Mouse (Mus musculus): ENCODE measurements around the gene Tmem108. TPM values are rescaled to one million over a fixed set of nuclear protein-coding genes. Genes with fewer than 3 reads are reported as not detected.

Gene Tmem108
- polyA plus RNA-seq, 2 experiments from 2014 or later: 1.0 to 3.2 TPM

GRCm38 (mm10) chr9:103580621-103581020, 181.0 kb downstream of the Tmem108 start:
- no peak for ATAC-seq

GRCm38 (mm10) chr9:103580186-103580585, 181.5 kb downstream of the Tmem108 start:
- ATAC-seq: no peak

- ATAC-seq: no peak
Observed at GRCm38 (mm10) chr9:103579411-103580026, 182.1 kb downstream of the Tmem108 start.

- no peak for ATAC-seq
Observed at GRCm38 (mm10) chr9:103577731-103578130, 183.9 kb downstream of the Tmem108 start.

- no peak for ATAC-seq
Observed at GRCm38 (mm10) chr9:103577181-103577580, 184.5 kb downstream of the Tmem108 start.

- no peak for ATAC-seq
Observed at GRCm38 (mm10) chr9:103575901-103576300, 185.7 kb downstream of the Tmem108 start.

GRCm38 (mm10) chr9:103573994-103574750, 187.5 kb downstream of the Tmem108 start:
- ATAC-seq: no peak

GRCm38 (mm10) chr9:103570158-103570741, 191.4 kb downstream of the Tmem108 start:
- ATAC-seq: no peak

GRCm38 (mm10) chr9:103568983-103569382, 192.7 kb downstream of the Tmem108 start:
- ATAC-seq: no peak

- no peak for ATAC-seq
Observed at GRCm38 (mm10) chr9:103565186-103565585, 196.5 kb downstream of the Tmem108 start.

GRCm38 (mm10) chr9:103563864-103564610, 197.6 kb downstream of the Tmem108 start:
- no peak for ATAC-seq

- no peak for ATAC-seq
Observed at GRCm38 (mm10) chr9:103562063-103562462, 199.6 kb downstream of the Tmem108 start.

- no peak for ATAC-seq
Observed at GRCm38 (mm10) chr9:103558741-103559140, 202.9 kb downstream of the Tmem108 start.

GRCm38 (mm10) chr9:103558240-103558639, 203.4 kb downstream of the Tmem108 start:
- no peak for ATAC-seq

- no peak for ATAC-seq
Observed at GRCm38 (mm10) chr9:103557085-103557484, 204.6 kb downstream of the Tmem108 start.

GRCm38 (mm10) chr9:103555334-103555733, 206.3 kb downstream of the Tmem108 start:
- no peak for ATAC-seq

- no peak for ATAC-seq
Observed at GRCm38 (mm10) chr9:103550661-103551248, 210.9 kb downstream of the Tmem108 start.

- ATAC-seq: no peak
Observed at GRCm38 (mm10) chr9:103549178-103549577, 212.5 kb downstream of the Tmem108 start.

GRCm38 (mm10) chr9:103548606-103549005, 213.0 kb downstream of the Tmem108 start:
- ATAC-seq: no peak

GRCm38 (mm10) chr9:103546695-103547645, 214.7 kb downstream of the Tmem108 start:
- no peak for ATAC-seq

GRCm38 (mm10) chr9:103545729-103546128, 215.9 kb downstream of the Tmem108 start:
- no peak for ATAC-seq

Measured in CD4-positive, CD25-positive, alpha-beta regulatory T cell, adult 4 months (primary cell).